Mouse (Mus musculus) central nervous system, embryonic 11.5 days (tissue): ENCODE measurements around the gene Neurod6. TPM values are rescaled to one million over a fixed set of nuclear protein-coding genes. Genes with fewer than 3 reads are reported as not detected.

Experiments used
- polyA plus RNA-seq: library from polyadenylated mRNA; depleted of rRNA; stranded (reverse); fragments of >200 nt; gene quantifications from 2 replicates; pipeline ENCODE4 v1.2.3, GENCODE M21; 2012; rRNA removed

Gene Neurod6
- polyA plus RNA-seq, result 2.6 and 2.9 TPM in 2 replicates

DNA sequence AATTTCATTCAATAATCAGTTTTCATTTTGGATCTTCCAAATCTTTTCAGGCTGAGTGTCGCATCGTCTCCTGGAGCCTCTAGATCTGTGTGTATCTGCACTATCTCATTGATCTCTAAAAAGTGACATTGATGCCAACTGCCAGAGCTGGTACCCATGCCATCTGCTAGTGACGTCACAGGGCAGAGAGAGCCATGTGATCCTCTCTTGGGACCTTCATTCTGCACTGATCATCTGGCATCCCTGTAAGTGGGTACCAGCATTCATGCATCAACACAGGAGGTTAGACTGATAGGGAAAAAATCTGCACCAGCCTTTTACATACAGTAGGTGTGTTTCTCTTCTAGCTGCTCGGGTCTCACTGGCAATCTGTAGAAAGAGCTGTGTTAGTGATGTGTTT is at the start of gene Neurod6:
TSS of gene Neurod6 (minus strand) at position 290 of the 400 bp plus-strand sequence.

Other genes starting within 250 kb of the Neurod6 start
- 13.9 and 14.9 TPM in 2 replicates for gene Adcyap1r1, start 229.3 kb downstream of the Neurod6 start, polyA plus RNA-seq
- gene Itprid1, start 155.6 kb upstream of the Neurod6 start, polyA plus RNA-seq, result 0.07 TPM in 1 of 2 replicates, not detected in the other